Mouse (Mus musculus): ENCODE data around the gene Ppargc1a.

The Ppargc1a gene

DNA sequence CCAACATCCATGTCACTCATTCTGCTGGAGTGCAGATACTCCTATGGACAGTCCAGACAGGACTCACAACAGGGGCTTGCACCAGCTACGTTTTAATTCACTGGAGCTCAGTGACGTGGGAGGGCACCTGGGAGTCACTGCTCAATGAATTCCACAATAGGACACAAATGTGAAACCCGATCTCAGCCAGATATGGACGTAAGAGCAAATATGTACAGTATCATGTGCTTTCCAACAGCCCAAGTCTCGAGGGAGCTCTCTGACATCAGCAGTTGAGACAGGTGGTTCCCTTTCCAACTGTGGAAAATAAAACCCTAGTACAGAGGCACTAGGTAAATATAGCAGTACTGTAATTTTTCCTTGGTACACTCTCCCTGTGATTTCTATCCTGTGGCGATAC lies at the start of gene Ppargc1a:
Gene Ppargc1a, minus strand, starts transcription at position 68 of the 400 bp plus-strand sequence.
- DNase-seq = no peak

DNA sequence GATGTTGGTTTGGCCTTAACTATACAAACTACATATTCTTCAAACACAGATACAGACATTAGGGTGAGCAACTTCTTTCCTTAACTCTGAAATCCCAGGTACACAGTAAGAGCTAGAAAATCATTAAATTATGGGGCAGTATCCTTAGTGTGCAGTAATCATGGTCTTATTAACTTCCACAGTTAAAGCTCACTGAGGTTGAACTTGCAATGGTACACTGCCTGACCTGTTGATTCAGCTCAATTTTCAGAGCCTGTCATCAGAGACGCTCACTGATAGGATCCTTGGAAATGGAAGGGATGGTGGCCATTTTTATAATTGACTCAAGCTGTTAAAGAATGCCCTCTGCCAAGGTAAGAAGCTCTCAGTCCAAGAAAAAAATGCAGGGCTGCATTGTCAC lies 49.4 kb upstream of the Ppargc1a start:
- DNase-seq = no peak

DNA sequence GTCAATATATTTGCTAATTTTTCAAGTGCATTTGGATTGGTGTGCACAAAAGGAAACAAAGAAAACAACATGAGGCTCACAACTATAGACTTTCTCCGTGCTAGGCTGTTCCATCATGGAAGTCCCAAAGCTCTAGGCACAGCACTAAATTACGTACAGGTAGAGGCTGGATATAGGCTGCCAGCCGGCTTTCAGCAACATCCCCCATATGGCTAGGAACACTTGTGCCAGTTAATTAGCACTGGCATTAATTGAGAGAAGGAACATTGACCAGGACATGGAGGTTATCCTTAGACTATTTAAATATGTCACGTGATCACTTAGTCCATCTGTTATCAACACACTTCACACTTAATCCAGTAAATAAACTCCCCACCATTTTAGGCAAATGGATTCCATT lies 44.5 kb upstream of the Ppargc1a start:
- DNase-seq = no peak

DNA sequence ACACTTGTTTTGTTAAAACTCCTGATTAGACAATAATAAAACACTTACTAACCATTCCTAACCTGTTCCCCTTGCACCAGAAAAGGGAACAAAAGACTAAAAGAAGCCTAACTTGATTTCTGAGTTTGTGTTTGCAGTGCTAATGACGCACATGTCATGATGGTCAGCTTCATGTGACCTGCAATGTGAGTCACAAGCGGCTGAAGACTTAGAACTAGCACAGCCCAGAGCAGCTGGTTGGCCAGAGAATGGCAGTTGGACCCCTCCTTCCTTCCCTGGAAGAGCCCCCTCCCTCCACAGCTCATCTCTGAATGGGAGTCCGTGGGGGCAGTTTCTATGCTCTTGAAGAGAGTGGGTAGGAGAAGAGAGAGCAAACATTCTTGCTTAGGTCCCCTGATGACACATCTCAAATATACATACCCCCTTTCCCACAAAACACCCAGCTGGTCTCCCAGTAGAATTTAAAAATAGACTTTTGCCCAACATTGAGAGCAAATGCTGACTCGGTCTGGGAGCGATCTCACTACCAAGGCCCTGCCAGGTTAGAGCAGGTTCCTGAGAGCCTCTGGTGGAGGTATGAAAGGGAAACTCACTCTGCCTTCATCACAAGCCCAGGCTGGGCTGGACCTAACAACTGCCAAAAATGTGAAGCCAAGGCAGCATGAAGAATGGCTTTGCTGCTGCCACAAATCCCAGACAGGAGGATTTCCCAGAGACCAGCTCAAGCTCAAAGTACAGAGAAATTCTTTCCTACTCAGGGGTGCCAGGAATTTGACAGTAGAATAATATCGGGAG lies 40.4 kb upstream of the Ppargc1a start:
- no peak for DNase-seq

DNA sequence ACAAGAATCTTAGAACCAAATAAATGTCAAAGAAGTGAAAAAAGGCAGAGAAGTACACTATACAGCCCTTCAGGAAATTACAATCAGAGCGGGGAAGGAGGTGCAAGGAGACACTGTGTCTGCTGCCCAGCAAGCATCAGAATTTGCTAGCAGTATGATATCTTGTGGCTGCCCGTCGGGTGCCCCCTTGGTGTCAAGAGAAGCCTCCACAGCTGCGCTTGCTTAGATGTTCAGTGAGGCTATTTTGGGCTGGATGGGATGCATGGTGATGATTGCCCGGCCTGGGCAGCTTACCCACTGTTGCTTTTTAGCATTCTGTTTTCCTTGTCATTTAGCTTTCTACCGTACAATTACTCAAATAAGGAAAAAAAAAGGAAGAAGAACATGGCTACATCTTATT lies 32.0 kb upstream of the Ppargc1a start:
- DNase-seq = no peak

DNA sequence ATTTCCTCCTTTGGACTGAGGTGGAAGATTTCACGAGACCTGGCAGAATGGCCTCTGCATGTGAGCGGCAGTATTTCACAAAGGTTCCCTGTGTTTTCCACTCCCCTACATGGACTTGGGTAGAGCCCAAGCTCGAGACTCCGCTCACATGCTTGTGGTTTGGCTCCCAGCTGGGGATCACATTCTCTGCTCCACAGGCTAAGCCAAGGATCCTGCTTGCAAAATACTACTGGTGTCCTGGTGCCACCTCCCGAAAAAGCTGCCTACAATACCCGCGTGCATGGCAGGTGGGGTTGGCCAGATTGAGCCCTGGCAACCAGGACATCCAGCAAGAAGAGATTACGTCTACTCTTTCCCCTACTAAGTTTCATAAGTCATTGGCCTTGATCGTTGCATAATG lies 28.1 kb upstream of the Ppargc1a start:
- peak; percentile 21 for DNase-seq

DNA sequence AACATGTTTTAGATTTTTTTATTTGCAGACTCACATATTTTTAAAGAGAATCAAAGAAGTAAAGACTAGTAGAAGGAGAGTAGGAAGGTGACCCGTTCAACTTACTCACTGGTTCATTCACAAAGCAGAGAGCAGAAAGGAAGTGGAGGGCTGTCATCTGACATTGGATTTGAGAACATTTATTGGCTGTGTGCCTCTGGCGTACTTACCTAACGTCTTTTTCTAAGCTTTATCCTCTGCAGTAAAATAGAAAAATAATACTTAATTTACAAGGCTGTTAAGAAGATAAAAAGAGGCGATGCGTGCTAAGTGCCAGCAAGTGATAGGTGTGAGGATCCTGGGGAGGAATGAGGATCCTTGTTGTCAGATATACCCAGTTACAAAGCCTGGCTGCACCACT lies 24.7 kb upstream of the Ppargc1a start:
- no peak for DNase-seq

DNA sequence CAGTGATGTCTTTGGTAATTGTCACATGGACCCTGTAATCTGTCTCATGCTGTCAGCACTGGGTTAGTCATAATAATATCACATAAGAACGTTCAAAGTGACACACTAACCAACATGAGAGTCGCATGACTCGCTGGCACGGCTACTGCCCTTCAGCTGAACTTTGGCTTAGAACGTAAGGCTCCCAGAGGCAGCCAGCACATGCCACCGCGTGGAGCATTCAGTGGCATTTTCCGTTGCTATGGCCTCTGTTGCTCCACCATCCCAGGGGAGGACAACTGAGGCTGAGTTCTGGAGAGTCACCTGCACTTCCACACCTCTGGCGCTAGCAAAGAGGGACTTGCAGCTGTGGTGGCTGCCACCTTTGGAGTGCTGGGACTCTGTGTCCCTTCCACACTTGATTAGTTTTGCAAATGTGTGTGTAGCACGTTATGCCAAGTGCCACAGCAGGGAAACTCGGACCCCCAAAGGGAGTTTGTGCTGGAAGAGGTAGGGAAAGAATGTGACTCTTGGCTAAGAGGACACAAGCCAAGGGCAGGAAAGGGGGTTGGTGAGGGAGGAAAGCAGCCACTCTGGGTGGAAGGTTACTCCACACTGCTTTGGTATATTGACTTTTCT lies 24.1 kb upstream of the Ppargc1a start:
- no peak for DNase-seq

DNA sequence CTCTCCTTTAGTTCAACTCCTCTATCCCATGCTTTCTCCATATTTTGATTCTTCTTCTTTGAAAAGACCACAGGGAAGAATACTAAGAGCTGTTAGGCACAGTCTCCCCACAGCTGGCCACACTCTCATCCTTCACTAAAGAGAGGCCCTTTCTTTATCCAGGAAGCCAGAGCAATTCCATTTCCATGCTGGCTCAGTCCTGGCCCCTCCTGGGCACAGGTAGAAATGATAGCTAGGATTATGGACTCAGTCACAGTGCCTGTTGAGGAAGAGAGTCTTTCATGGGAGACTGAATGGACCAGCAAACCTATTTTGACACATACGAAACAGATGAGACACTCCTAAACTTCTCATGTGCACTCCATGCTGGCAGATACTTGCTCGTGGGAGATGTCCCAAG lies 18.7 kb upstream of the Ppargc1a start:
- no peak for DNase-seq

DNA sequence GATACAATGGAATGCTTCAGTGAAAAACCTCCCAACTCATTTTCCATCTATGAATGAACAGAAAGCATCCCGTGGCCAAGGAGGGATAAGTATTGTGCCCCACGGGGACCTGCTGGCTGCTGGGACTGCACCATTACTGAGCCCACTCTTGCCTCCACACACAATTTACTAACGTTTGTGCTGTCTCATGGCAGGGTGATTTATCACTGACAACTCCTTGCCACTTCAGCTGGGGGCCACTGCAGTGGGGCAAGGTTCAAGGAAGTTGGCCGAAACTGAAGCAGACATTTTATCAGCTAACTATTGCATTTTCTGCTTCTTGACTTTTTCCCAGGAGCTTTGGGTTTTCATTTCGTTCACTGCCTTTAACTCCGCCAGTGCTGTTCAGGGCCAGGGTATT lies 17.5 kb upstream of the Ppargc1a start:
- no peak for DNase-seq

DNA sequence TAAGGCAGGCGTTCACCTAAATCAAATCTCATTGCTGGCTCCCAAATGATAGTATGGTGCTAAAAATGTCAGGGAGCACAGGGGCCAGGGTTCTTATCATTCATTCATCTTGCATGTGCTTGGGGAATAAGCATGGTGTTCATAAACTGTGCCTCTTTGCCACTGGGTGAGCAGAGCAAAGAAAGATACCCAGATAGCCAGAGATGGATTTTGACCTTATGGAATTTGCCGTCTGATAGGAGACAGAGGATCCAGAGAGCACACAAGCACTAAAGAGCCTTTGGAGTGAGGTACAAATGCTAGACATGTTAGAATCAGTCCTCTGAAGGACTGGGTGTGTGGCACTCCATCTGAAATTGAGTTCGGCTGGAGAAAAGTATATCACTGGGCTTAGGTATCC lies 16.7 kb upstream of the Ppargc1a start:
- DNase-seq = no peak

DNA sequence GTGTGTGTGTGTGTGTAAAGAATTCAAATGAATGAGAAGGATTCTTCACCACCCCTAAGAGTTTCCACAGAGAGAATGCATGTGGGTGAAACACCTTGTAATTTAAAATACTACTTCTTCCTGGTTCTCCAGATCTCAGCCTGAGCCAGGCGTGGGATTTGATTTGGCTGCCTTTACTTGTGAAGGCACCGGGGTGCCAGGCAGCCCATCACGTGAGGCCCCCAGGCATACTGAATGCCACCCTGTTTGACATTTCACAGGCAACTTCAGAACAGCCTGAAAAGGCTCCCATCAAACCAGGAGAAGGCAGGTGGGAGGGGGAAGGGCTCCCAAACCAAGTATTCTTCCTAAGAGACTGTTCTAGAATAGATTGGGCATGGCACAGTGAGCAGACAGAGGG lies 16.1 kb upstream of the Ppargc1a start:
- DNase-seq = no peak

DNA sequence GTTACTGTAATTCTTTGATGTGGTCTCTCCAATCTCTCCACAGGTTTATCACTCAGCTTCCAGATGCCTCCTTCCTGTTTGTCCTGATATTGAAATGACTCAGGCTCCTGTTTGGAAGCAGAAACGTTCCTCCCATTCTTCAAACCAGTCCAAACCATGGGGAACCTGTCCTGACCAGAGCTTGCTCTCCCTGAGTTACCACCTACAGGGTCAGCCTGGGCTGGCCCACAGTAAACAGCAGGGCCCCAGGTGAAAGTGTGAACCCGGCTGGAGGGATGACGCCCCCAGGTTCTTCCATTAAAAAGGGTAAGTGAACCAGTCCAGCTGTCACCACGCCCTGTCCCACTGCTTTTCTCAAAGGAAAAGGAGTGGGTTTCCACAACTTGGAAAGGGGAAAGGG lies 15.5 kb upstream of the Ppargc1a start:
- no peak for DNase-seq

DNA sequence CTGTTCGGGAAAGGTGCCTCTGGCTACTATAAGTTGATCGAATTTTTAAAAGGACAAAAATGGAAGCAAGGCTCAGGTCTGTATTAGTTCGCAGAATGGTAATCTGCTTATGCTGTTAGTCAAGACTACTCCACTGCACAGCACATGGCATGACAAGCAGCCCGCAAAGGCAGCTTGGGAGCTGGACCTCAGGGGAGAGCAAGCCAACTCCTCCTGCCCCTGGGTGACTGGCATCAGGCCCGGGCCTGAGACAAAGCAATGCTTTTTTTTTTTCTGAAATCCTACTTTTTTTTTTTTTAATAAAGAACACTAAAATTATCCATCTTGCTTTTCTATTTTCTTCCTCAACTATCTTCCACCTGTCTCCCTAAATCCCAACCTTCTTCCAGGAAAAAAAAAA lies 15.1 kb upstream of the Ppargc1a start:
- DNase-seq = no peak

DNA sequence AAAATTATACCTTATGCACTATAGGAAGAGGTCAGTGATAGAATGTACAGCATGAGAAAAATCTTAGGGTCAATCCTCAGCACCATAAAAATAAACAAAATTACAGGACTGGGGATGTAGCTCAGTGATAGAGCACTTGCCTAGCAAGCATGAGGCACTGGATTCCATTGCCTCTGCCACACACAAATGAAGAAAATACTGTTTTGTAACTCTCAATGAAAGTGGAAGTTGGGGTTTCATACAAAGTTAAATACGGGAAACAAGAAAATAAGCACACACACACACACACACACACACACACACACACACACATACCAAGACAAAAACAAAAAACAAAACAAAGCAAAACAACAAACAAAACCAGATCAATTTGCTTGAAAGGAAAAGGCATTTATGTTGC lies 10.1 kb upstream of the Ppargc1a start:
- no peak for DNase-seq

DNA sequence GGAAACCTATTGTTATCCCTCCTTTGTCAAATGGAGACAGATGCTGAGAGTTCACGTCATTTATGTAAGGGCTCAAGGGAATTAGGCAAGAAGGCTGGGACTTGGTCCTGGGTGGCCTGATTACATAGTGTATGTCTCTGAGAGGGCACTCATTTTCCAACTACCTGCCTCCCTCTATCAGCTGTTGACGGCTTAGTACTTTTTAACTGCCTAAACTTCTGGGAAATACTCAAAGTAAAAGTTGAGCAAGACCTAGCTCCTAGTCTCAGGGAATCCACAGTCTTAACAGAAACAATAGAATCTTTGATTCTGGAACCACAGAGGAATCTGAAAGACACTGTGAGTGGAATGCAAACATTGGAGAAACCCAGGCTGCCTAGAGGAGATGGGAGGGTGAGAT lies 6.2 kb upstream of the Ppargc1a start:
- DNase-seq = no peak

DNA sequence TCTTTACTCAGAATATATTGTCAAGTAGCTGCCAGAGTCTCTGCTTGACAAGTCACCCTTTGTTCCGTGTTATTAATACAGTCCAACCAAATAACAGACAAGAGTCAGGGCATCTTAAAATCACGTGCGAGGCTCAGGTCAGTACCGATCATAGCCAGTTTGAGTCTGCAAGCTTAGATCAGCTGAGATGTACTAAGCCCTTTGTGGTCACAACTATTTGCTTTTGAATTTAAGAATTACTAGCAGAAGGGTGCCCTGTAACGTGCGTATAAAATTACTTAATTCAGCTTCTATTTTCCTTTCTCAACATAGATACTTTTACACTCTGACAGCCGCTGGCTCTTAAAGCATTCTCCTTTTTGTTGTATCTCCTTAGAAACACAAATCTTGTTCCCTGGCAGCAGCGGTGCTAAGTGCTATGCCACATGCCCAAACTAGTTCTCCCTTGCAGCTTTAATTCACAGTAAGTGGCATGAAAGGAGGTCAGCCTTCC lies 718 bp upstream of the Ppargc1a start:
- no peak for DNase-seq

DNA sequence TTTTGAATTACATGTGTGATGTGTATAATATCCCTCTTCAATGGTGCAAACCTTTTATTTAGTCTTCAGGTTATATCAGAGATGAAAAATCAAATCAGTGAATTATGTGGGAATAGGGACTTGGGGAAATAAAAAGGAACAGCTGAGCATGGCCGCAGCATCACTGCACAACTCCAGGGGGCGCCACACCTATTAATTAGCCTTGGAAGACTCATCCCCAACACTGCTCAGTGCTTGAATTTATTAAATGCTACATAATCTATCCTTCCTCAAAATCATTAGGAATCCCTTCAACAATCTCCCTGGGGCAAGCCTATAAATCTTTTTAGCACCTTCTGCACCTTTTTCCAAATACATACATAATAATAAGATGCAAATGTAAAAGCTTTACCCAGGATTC lies 1.9 kb downstream of the Ppargc1a start:
- DNase-seq = no peak

DNA sequence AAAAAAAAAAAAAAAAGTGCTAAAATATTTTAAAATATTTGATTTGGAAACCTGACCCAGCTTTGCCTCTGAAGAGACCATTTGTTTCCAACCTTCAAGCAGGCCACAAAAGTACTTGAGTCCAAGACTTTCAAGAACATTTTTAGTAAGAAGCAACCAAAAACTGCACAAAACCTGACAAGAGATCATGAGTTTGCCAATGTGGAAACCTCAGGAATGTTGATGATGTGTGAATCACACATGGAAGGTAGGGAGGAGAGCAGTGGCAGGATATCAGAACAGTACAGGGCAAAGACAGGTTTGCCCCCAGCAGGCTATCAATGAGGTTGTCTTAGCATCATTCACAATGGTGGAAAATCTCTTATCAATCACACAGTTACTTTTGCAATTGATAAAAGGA lies 2.5 kb downstream of the Ppargc1a start:
- DNase-seq = no peak

DNA sequence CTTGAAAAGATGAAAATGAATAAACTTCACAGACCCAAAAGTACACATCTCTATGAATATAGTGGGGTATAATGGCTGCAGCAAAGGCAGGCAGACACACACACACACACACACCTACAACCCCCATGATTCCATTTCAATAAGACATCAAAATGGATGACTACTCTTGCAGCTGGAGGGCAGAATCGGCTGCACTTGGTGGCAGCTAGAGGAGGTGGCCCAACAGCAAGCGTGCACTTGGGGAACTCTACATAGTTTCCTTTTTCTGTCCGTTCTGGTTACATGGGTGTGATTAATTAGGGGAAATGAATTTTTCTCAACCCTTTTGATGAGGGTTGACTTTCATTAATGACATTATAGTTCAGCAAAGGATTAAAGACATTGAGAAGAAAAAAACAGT lies 4.0 kb downstream of the Ppargc1a start:
- no peak for DNase-seq

DNA sequence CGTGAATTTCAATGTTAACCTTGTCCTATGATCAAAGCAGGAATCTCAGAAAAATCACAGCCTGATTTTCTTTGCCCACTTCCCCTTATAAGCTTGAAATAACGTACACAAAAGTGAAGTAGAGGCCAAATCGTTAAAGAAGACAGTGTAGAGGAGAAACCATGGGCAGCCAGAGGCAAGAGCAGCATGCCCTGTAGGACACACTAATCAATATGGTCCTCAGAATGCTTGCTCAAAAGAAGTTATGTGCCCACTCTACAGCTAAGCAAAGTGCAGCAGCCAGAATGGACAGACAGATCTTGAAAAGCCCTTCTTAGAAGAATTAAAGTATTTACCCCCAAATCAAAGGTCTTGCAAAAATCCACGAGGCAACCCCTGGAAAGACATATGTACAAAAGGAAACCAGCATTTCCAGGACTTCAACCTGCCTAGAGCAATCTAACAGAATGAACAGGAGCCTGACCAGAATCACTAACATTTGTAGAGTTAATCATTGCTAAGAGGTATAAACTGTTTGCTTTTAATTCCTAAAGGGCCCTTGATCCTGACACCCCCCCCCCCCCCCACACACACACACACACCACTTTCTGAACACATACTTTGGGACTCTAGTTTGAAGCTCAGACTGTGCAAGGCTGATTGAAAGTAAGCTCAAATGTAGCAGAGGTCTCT lies 9.8 kb downstream of the Ppargc1a start:
- no peak for DNase-seq

DNA sequence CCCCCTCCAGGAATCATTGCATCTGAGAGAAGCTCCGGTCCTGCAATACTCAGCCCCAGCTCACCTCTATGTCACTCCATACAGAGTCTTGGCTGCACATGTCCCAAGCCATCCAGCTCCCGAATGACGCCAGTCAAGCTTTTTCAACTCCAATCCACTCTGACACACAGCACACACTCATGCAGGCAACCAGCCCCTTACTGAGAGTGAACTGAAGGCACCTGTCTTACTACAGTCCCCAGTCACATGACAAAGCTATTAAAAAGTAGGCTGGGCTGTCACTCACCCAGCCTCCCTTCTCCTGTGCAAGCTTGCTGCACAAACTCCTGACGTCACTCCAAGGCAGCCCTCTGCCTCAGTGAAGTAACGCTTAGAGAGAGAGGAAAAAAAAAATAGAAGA lies 13.9 kb downstream of the Ppargc1a start:
- no peak for DNase-seq

DNA sequence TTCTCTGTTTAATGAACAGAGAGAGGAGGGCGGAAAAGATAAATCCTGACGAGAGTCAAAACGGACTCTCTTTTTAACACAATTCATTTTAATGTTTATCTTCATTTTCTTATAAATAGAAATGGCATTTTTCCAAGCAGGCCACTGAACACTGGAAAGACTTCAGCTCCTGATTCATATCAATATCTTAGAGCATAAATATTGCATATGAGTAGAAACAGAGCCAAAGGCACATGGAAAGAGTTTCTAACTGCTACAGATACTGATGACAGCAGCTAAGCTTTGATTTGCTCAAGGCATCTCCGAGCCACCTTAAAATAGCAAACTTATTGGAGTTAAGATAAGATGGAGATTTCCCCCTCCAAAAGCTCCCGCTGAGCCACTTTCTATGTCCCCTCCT lies 14.3 kb downstream of the Ppargc1a start:
- no peak for DNase-seq

DNA sequence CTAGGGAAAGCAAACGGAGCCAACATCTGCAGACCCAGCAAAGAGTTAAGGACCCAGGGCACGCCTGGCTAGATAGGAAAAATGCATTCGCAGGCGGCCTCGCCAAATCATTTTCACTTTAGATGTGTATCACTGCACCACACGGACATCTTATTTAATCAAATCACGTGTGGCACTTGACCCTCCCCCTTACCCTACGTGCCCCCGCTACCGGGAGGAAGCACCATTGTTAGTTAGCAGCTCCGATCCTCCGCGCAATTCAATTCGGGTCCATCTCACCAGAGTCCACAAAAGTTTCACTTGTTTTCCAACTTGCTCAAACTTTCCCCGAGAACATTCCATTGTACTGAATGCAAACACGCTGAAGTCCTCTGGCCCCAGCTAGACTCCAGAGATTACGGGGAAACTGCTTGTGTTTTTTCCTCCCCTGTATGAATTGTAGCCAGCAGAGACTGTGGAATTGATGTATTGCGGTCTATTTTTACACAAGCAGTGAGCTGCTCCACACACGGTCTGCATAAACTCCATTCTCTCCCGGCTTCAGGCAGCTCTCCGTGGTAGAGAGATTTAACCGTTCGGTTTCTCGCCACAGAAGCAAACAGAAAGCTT lies 14.9 kb downstream of the Ppargc1a start:
- peak; percentile 18 for DNase-seq
